Mouse (Mus musculus) heart, adult 11 months (tissue): ENCODE measurements at regions not wholly inside any gene's neighbourhood (a gene's known extent, or its start where the extent isn't known, plus 50 kb on each side); places are given as distances from the start of the nearest gene placed in this dataset.

ENCODE experiments used
- DNase-seq: peaks from one replicate; pipeline ENCODE4 v3.0.0; 2022

- no peak for DNase-seq
Measured at GRCm38 (mm10) chr11:112649298-112649697, 132.7 kb upstream of the Sox9 start.

- peak; percentile 78 for DNase-seq
Measured at GRCm38 (mm10) chr11:112657410-112658159, 124.4 kb upstream of the Sox9 start.

- DNase-seq = peak; percentile 46
Measured at GRCm38 (mm10) chr11:112659911-112660310, 122.1 kb upstream of the Sox9 start.

- peak; percentile 43 for DNase-seq
Measured at GRCm38 (mm10) chr11:112661426-112661825, 120.6 kb upstream of the Sox9 start.

GRCm38 (mm10) chr11:112667311-112667710 is 114.7 kb upstream of the Sox9 start:
- no peak for DNase-seq

- DNase-seq = no peak
Measured at GRCm38 (mm10) chr11:112672086-112672485, 109.9 kb upstream of the Sox9 start.

- DNase-seq = no peak
Measured at GRCm38 (mm10) chr11:112690047-112690446, 92.0 kb upstream of the Sox9 start.

GRCm38 (mm10) chr11:112706091-112706490 is 75.9 kb upstream of the Sox9 start:
- DNase-seq = peak; percentile 84

- DNase-seq = peak; percentile 74
Measured at GRCm38 (mm10) chr11:112708119-112708730, 73.8 kb upstream of the Sox9 start.

GRCm38 (mm10) chr11:112711656-112712055 is 70.4 kb upstream of the Sox9 start:
- peak; percentile 36 for DNase-seq

- no peak for DNase-seq
Measured at GRCm38 (mm10) chr11:112718547-112718946, 63.5 kb upstream of the Sox9 start.

- peak; percentile 30 for DNase-seq
Measured at GRCm38 (mm10) chr11:112720652-112721051, 61.4 kb upstream of the Sox9 start.

GRCm38 (mm10) chr11:112722936-112723335 is 59.1 kb upstream of the Sox9 start:
- no peak for DNase-seq

- DNase-seq = peak; percentile 74
Measured at GRCm38 (mm10) chr11:112728154-112728952, 53.7 kb upstream of the Sox9 start.
